Mouse (Mus musculus) CH12.LX (cell line): ENCODE data around the gene Serp1. TPM values are rescaled to one million over a fixed set of nuclear protein-coding genes. Genes with fewer than 3 reads are reported as not detected.
A peak's percentile ranks its signal among the peaks of the same experiment; 100 is the strongest.

ENCODE experiments used
- DNase-seq: peaks from one replicate; pipeline ENCODE4 v3.0.0-alpha.2; 2013; ENCODE audit errors: extremely low read depth
- H3K27ac ChIP-seq: 2 replicates; pipeline ENCODE4 v1.5.1; 2012; ENCODE audit warnings: low read depth, mild to moderate bottlenecking, control low read depth, moderate library complexity; ENCODE audit not compliant: insufficient read depth
- H3K27me3 ChIP-seq: replicated peaks from 2 replicates; pipeline ENCODE3; 2012; ENCODE audit warnings: inconsistent platforms
- H3K36me3 ChIP-seq, 2 experiments: replicated peaks in 1 of 2; 2 replicates each; pipeline versions ENCODE3 to v1.6.1; 2012; ENCODE audit warnings: inconsistent platforms in 1 of 2, low read length in 1 of 2, mild to moderate bottlenecking in 1 of 2, mixed read lengths in 1 of 2, moderate library complexity in 1 of 2; ENCODE audit not compliant: control insufficient read depth in 1 of 2, insufficient read depth in 1 of 2
- H3K4me1 ChIP-seq, 2 experiments: 2 replicates each; pipeline ENCODE4 v1.6.1; 2012; ENCODE audit warnings: inconsistent platforms in 1 of 2, moderate library complexity in 1 of 2; ENCODE audit not compliant: insufficient read depth in 2 of 2, control insufficient read depth in 1 of 2
- H3K4me2 ChIP-seq: 2 replicates; pipeline ENCODE4 v1.6.1; 2012; ENCODE audit warnings: low read depth, mild to moderate bottlenecking, control low read depth; ENCODE audit not compliant: poor library complexity, insufficient read depth, severe bottlenecking
- H3K4me3 ChIP-seq, 3 experiments: fragments of 150-350 bp in 1 of 3; sonication (generic) in 1 of 3; replicated peaks in 1 of 3; 2 replicates each; pipeline versions ENCODE3 to v1.5.1; 2011 to 2012; ENCODE audit warnings: low read depth in 2 of 3, low read length in 2 of 3, mild to moderate bottlenecking in 2 of 3, moderate library complexity in 2 of 3, control low read depth in 1 of 3, improper control_type of control experiment in 1 of 3, inconsistent platforms in 1 of 3, mixed read lengths in 1 of 3; ENCODE audit not compliant: poor library complexity in 1 of 3
- H3K79me2 ChIP-seq: replicated peaks from 2 replicates; pipeline ENCODE4 v1.6.1; 2012; ENCODE audit warnings: mild to moderate bottlenecking, moderate library complexity; ENCODE audit not compliant: control insufficient read depth, poor library complexity, insufficient read depth, severe bottlenecking; ENCODE audit errors: extremely low read depth
- H3K9ac ChIP-seq: 2 replicates; pipeline ENCODE4 v1.6.1; 2012; ENCODE audit warnings: low read depth, mild to moderate bottlenecking, control low read depth, moderate library complexity; ENCODE audit not compliant: insufficient read depth
- H3K9me3 ChIP-seq: replicated peaks from 2 replicates; pipeline ENCODE3; 2012; ENCODE audit warnings: low read length, inconsistent platforms, mixed read lengths
- BHLHE40 ChIP-seq: IDR thresholded peaks from 2 replicates; pipeline ENCODE4 v1.6.1; 2011; ENCODE audit warnings: mild to moderate bottlenecking, low read depth, low read length, improper control_type of control experiment
- CHD1 ChIP-seq: IDR thresholded peaks from 2 replicates; pipeline ENCODE4 v1.6.1; 2012; ENCODE audit warnings: low read depth, low read length, improper control_type of control experiment, inconsistent platforms
- E2F4 ChIP-seq: IDR thresholded peaks from 2 replicates; pipeline ENCODE4 v1.6.1; 2011; ENCODE audit warnings: low read depth, low read length, improper control_type of control experiment; ENCODE audit not compliant: insufficient replicate concordance
- NELFE ChIP-seq: IDR thresholded peaks from 2 replicates; pipeline ENCODE4 v1.6.1; 2011; ENCODE audit warnings: low read depth, low read length, improper control_type of control experiment
- SIN3A ChIP-seq: IDR thresholded peaks from 2 replicates; pipeline ENCODE4 v1.6.1; 2012; ENCODE audit warnings: low read length, improper control_type of control experiment, inconsistent platforms
- SMC3 ChIP-seq: IDR thresholded peaks from 2 replicates; pipeline ENCODE4 v1.6.1; 2011; ENCODE audit warnings: low read depth, low read length, improper control_type of control experiment
- TCF12 ChIP-seq: IDR thresholded peaks from 2 replicates; pipeline ENCODE4 v1.6.1; 2014; ENCODE audit warnings: low read depth, mild to moderate bottlenecking, inconsistent platforms, low read length, improper control_type of control experiment
- USF1 ChIP-seq: IDR thresholded peaks from 2 replicates; pipeline ENCODE4 v1.6.1; 2014; ENCODE audit warnings: low read depth, mild to moderate bottlenecking, inconsistent platforms, low read length, improper control_type of control experiment
- ZMIZ1 ChIP-seq: IDR thresholded peaks from 2 replicates; pipeline ENCODE4 v1.6.1; 2012; ENCODE audit warnings: low read depth, mild to moderate bottlenecking, inconsistent platforms, low read length, improper control_type of control experiment
- dilution Hi-C: fragments of 300-500 bp; cut with MboI; formaldehyde crosslinking; loops from 2 replicates; pipeline ENCODE4 v1.14.3; 2020; ENCODE audit warnings: low sequenced_read_pairs; ENCODE audit not compliant: extremely low pct_unique_long_range_greater_than_20kb, extremely low pct_ligation_motif_present
- in situ Hi-C: fragments of 300-500 bp; cut with MboI; formaldehyde crosslinking; loops from 3 replicates; pipeline ENCODE4 v1.14.3; 2019; ENCODE audit warnings: low sequenced_read_pairs, low pct_ligation_motif_present, low pct_unique_long_range_greater_than_20kb, mixed read lengths
- polyA plus RNA-seq: library from polyadenylated mRNA; unstranded; fragments of >175 nt; gene quantifications from 2 replicates; pipeline ENCODE4 v1.2.1, GENCODE M21; 2012; ENCODE audit warnings: low read depth; ENCODE audit not compliant: insufficient read length
- total RNA-seq, 2 experiments: library from RNA; depleted of rRNA; stranded (reverse); fragments of 300-350 nt in 1 of 2; fragments of >200 nt in 1 of 2; gene quantifications; 2 replicates each; pipeline ENCODE4 v1.2.3; 2012 to 2014

The Serp1 gene
- total and polyA plus RNA-seq, 3 experiments: 219 to 470 (median 298) TPM

GRCm38 (mm10) chr3:58525166-58525565 is 526 bp downstream of the Serp1 start:
- Histone ChIP-seq H3K9me3 (no peaks in the 10 kb centered on the region), H3K27ac (peak overlapping the region; percentile 93), H3K4me1 (peaks cover 5 to 35% of the 10 kb centered on the region in 2 experiments; a peak in 3 of 4 replicates), H3K4me2 (no peak overlapping the region), H3K79me2 (peaks cover 81% of the 10 kb centered on the region), H3K9ac (peak overlapping the region; percentile 100), H3K4me3 (peak overlapping the region; percentile 91 to 99 (median 96)), H3K36me3 (peaks cover 26 to 48% of the 10 kb centered on the region in 2 experiments), H3K27me3 (no peaks in the 10 kb centered on the region)
- in situ Hi-C loops (no loop called here), dilution Hi-C loops (no loop called here)
- TF ChIP-seq NELFE: no peak
- TF ChIP-seq CHD1: peak; percentile 58; the same call in 1 of the 2 replicates
- no peak for DNase-seq

- Histone ChIP-seq H3K4me2 (peak overlapping the region; percentile 18; the same call in 1 of the 2 replicates), H3K36me3 (peaks cover 26 to 46% of the 10 kb centered on the region in 2 experiments), H3K9me3 (no peaks in the 10 kb centered on the region)
- dilution Hi-C loops: no loop called here
- TF ChIP-seq E2F4 (no peak), SMC3 (no peak), USF1 (no peak)
- TF ChIP-seq, all 38 proteins: peak for 0
- in situ Hi-C loops: no loop called here
- no peak for DNase-seq
- Histone ChIP-seq H3K4me3 (peak overlapping the region; percentile 91 to 99 (median 96)), H3K4me1 (peaks cover 3 to 30% of the 10 kb centered on the region in 2 experiments; a peak in 3 of 4 replicates), H3K27ac (0 out of 2 replicates have a peak overlapping the region, but pooled peaks have one; percentile 9), H3K9ac (peak overlapping the region; percentile 100), H3K79me2 (peaks cover 79% of the 10 kb centered on the region), H3K27me3 (no peaks in the 10 kb centered on the region)
These were observed 1.4 kb downstream of the Serp1 start for GRCm38 (mm10) chr3:58524246-58524645.

GRCm38 (mm10) chr3:58523386-58523785 is 2.3 kb downstream of the Serp1 start:
- peak overlapping the region; percentile 100 for H3K9ac ChIP-seq

More at GRCm38 (mm10) chr3:58523386-58523785, 2.3 kb downstream of the Serp1 start:
- no peaks in the 10 kb centered on the region for H3K27me3 ChIP-seq
- H3K27ac ChIP-seq: peak overlapping the region; percentile 38; the same call in 1 of the 2 replicates
- in situ Hi-C loops: no loop called here
- peaks cover 26 to 41% of the 10 kb centered on the region in 2 experiments for H3K36me3 ChIP-seq
- no peaks in the 10 kb centered on the region for H3K9me3 ChIP-seq
- no peak for DNase-seq
- H3K4me3 ChIP-seq: peak overlapping the region; percentile 91 to 99 (median 96)
- dilution Hi-C loops: no loop called here
- peaks cover 74% of the 10 kb centered on the region for H3K79me2 ChIP-seq
- TF ChIP-seq ZMIZ1 (0 out of 2 replicates have a peak, but pooled peaks have one; percentile 1), TCF12 (no peak), SIN3A (peak; percentile 48; the same call in 1 of the 2 replicates), CHD1 (peak; percentile 97), BHLHE40 (no peak)
- peaks cover 0 to 25% of the 10 kb centered on the region in 2 experiments; a peak in 2 of 4 replicates for H3K4me1 ChIP-seq
- peak overlapping the region; percentile 68; the same call in 1 of the 2 replicates for H3K4me2 ChIP-seq
